Mouse (Mus musculus): ENCODE data around the gene Creb1.
"Not testable (repeated sequence)": the region's sequence is repeated elsewhere in the genome, so short reads cannot be mapped to it uniquely, and the experiment has no call there.

Creb1 gene

DNA sequence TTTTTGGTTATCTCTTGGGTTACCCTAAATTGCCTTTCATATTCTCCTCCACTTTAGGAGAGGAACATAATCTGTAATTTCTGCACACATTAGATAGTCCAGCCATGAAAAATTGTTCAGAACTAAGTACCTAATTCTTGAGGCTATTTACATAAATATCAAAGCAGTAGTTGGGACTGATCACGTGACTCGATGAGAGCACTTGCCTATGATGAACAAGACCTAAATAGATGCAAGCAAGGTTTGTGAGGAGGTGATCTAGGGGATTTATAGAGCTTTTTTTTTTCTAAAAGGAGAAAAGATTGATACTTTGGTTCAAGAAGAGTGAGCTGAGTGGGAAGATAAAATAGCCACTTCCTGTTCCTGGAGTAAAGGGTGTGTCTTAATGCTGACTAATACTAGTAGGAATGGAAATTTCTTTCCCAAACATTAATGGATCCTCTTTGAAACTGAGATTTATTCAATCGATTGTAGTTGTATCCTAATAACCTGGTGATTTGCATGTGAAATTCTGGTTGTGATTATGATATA lies 6.5 kb downstream of the Creb1 start:
- no peak for DNase-seq (ENCODE audit: low read depth, low spot score)

DNA sequence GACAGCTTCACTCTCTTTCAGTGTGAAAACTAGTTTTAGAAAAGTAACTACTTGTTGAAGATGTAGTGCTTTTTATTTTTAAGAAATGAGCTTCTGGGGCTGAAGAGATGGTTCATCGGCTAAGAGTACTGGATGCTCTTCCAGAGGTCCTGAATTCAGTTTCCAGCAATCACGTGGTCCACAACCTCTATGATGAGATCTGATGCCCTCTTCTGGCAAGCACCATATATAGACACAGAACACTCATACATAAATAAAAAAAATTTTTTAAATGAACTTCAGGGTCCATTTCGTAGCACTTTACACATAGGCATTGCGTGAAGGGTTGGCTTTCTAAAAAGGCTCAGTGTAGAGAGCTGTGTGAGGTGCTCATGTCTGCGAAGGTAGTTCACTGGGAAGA lies 11.3 kb downstream of the Creb1 start:
- peak; percentile 49 for DNase-seq (ENCODE audit: low read depth, low spot score)

DNA sequence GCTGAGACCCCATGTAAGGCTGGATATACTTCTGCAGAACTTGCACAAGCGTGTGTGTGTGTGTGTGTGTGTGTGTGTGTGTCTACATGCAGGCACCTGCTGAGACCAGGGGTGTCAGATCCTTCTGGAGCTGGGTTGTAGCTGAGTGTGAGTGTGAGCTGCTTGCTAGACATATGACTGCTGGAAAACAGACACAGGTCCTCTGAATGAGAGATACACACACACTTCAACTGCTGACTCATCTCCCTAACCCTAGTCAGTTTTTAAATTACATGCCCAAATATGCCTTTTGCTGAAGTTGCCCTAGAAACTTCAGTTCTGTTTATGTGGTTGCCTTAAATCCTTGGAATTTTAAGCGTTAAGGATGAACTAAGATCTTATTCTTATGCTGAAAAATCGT lies 13.6 kb downstream of the Creb1 start:
- DNase-seq (ENCODE audit: low read depth, low spot score): no peak

DNA sequence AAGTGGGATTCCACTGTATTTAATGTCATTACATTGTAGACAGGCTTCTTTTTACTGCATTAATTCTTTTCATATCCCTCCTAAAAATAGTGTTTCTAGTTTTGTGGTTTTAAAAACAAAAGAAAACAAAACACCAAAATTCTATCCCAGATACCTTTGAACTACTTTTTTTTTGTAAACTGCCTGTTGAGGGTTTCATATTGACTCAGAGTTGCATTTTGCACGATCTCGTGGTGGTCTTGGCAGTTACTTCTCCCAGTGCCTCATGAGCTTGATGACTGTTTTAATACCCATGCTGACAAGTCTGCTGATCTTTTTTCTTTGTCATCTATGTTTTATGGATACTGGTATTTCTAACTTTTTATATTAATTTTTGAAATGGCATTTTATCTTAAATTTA lies 16.9 kb downstream of the Creb1 start:
- peak; percentile 33 for DNase-seq (ENCODE audit: low read depth, low spot score)

DNA sequence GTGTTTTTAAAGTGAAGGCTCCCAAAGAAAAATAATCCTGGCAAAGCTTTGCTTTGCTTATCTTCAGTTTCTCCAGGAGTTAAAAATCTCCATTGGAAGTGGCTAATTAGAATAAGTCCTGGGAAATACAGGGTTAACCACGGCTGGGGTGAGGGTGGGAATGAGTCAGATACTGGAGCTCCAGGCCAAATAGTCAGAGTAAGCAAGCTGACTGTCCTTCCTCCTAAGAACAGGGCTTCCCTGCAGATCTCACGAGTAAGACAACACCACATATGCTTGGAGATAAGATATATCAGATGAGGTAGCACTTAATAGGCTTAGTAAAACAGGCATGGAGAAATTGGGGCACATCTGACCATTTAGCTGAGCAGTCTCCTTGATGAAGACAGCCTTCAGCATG lies 19.5 kb downstream of the Creb1 start:
- no peak for DNase-seq (ENCODE audit: low read depth, low spot score)

DNA sequence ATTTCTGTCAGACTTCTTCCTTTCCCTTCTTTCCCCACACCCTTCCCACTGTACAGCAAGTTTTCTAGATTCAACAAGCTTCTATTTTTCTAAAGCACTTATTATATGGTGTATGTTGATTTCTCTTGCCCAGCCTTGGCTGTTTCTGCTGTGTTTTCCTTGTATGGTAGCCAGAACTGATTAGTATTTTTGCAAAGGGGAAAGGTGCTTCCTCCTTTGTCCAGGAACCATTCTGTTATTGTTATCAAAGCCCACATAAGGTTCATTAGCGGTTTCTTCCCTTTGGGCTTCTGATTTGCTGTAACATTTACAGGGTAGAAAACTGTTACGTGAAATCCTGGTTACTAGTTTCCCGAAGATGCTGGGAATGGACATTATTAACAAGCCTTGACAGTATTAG lies 27.7 kb downstream of the Creb1 start:
- no peak for DNase-seq (ENCODE audit: low read depth, low spot score)

DNA sequence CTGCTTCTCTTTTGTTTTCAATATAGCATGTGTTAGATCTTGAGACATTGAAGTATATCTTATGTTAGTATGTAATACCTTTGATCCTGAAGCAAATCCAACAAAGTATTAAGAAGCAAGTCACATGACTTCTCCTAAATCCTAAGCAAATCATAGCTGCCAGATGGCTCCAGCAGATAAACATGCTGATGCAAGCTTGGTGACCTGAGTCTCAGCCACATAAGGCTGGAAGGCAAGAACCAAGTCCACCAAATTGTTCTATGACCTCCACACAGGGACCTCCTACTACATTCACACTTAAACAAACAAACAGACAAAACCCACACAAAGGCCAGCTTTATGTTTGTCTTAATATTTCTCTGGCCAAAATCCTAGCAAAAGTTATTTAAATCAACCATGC lies 35.8 kb downstream of the Creb1 start:
- no peak for DNase-seq (ENCODE audit: low read depth, low spot score)

DNA sequence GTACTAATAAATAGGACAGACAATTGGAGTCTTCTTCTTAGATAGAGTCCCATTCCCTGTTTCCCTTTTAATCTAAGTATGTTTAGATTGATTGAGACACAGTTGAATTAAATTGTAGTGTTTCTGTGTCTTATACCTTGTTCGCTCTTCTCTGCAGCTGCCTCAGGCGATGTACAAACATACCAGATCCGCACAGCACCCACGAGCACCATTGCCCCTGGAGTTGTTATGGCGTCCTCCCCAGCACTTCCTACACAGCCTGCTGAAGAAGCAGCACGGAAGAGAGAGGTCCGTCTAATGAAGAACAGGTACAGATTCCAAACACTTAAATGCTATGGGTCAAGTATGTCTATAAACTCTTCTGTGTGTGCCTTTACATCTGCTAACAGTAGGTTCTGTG lies 43.6 kb downstream of the Creb1 start:
- DNase-seq (ENCODE audit: low read depth, low spot score): no peak

DNA sequence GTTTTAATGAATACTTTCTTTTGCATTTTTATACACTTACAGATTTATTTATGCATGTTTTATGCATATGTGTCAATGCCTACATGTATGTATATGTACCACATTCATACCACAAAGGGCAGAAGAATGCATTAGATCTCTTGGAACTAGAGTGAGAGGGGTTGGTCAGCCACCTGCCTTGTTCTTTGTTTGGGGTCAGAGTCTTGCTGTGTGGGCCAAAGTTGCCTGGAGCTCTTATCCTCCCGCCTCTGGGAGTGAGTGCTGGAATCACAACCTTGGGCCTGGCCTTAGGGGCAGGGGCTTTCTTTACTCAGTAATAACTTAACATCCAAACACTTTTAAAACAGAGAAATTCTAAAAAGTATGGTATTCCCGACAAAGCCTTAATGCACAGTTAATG lies 44.3 kb downstream of the Creb1 start:
- no peak for DNase-seq (ENCODE audit: low read depth, low spot score)

DNA sequence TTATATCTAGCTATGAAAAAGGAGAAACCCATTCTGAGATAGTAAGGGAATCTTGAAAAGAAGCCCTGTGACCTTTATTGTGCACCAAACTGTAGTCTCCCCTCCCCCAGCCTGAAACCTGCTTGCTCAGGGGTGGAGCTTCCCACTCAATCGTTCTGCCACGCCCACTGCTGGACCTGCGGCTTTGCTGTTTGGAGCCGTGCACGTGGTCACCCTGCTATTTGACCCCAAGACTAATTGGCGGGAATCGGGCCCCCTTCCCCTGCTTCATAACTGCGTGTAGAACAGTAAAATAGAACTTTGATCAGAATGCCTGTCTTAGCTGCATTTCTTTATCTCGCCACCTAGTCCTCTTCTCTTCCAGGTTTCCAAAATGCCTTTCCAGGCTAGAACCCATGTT lies 45.5 kb downstream of the Creb1 start:
- DNase-seq (ENCODE audit: low read depth, low spot score): not testable (repeated sequence)

DNA sequence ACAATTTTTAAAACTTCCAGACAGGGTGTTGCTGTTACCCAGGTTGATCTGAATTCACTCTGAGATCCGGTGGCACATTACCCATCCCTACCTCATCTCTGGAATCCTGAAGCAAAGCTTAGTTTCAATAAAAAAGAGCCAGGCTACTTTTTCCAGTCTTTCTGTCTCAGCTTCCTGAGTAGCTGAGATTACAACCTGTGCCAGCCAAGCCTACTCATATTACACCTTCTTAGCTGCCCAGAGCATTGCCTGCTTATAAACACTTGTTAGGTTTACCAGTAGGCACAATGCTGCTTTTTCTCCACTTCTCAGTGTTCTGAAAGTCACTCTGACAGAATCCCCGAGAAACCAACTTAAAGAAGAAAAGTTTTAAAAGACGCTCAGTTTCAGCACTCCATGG lies 46.4 kb downstream of the Creb1 start:
- no peak for DNase-seq (ENCODE audit: low read depth, low spot score)

DNA sequence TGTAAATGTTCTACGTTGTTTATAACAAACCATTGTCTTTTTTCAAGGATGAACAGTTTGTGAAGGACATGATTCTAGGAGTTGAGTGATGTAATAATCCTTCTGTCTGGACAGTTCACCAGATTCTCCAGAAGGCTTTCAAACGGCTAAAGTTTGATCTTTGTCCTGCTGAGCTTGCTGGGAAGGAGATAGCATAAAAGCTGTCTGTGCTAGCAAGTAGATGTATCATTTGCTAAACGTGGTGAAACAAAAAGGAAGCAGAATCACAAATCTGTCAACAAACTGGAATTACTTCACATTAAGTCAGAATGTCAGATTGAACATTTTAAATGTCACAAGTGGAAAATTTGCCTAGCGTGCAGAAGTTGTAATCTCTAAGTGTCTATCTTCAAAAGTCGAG lies 66.5 kb downstream of the Creb1 start:
- DNase-seq (ENCODE audit: low read depth, low spot score): no peak

DNA sequence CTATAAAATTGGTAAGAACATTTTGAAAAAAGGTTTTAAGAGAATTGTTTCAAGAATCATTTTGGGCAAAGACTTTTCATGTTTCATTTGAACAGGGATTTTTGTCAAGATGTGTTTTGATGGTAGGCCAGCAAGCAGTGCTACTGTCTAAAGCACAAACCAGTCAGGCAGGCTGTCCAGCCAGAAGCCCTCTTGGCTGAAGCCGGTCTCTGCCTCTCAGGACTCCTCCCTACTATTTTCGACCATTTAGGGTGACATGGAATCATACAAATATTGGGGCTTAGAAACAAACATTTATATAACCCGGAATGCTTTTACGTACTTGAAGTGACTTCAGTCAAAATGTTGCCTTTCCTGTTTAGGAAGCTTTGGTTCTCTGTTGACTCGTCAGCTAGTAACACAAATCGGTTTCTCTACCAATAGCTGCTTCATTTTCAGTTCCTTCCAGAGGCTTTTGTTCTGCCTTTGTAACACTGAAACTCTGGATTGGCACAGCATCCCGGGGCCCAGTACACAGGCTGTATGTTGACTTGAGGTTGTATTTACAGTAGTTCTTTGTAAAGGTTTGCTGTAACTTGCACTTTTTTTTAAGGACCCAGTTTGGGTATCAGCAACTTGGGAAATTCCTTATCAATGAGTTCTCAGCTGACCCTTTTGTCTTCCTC lies 68.1 kb downstream of the Creb1 start:
- DNase-seq (ENCODE audit: low read depth, low spot score): no peak

DNA sequence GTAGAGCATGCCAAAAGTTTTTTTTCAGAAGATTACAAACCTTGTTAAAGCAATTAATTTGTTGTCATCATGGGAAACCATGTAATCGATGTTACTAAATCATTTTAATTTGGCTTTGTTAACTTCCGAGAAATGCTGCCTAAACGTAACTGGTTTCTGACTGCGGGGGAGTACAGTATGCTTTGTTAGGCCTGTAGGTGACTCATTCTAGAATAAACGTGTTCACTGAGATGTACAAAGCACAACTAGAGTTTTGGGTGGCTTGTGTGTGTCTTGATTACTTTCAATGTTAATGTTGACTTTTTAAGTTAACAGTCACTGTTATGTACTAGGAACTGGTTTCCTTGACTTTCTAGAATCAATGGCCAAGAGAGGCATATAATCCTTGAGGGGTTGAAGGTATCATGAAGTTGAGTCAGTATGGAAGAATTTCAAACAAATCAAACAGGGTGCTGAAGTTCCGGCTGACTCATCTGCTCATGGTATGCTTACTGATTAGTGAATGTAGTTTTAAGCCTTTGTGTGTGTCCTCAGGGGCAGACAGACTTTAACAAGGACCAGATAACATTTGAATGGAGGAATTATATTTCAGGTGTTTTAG lies 68.9 kb downstream of the Creb1 start:
- DNase-seq (ENCODE audit: low read depth, low spot score): peak; percentile 20

DNA sequence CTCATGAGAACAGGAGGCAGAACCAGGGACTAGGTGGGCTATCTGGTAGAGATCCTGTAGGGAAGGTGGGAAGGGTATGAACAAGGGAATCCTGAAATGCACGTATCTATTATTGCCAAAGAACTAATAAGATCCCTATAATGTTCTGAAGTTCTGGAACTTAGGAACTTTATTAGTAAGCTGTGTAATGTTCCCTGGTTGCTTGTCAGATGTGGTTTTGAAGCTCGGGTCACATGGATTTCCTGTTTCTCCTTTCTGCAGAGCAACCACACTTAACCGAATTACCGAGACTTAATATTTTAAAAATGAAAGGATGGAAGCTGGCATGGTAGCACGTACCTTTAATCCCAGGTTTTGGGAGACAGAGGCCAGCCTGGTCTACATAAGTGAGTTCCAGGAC lies 70.9 kb downstream of the Creb1 start:
- DNase-seq (ENCODE audit: low read depth, low spot score): no peak

DNA sequence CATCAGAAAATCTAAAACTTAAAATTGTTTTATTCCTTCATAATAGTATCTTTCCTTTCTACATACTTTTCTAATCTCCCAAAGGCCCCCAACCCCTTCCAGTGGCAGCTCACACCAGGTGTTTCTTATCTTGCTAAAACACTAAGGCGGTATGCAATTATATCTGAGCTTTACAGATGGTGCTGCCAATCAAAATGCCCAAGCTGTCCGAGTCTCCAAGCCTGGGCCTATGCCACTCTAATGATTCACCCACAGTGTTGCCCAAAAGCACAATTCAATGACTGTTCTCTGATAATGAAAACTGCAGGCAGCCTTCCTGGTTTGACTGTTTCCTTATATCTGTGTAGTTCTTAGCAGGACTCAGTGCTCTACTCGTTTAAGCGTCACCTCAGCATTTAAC lies 76.7 kb downstream of the Creb1 start:
- DNase-seq (ENCODE audit: low read depth, low spot score): no peak

DNA sequence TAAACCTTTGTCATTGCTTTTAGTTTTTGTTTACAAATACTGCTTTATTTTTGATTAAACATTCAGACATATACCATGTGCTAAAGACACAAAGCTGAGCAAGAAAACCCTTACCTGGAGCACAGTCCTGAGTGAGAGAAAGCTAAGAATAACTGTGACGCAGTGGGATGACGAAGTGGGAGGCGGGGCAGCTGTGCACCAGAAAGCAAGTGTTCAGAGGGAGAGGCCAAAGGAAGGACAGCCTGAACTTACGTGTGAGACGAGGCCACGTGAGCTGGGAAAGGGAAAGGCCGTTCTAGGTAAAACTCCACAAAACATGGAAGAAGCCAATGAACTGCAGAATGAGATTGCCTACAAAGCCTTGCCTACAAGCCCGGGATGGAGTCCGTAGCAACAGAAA lies 77.5 kb downstream of the Creb1 start:
- DNase-seq (ENCODE audit: low read depth, low spot score): no peak

DNA sequence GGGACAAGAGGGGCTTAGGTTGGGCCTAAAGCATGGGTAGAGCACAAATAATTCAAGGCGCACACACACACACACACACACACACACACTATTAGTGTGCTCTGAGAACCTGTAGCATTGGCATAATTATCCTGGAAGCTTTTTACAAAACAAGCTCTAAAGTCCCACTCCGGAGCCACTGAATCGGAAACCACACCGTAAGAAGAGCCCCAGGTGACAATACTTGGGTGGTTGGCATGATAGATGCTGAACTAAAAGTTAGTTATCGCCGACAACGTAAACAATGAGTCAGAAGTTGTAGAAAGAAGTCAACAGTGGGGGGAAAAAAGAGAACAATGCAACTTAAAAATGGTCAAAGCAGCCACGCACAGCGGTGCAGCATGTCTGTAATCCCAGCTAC lies 81.9 kb downstream of the Creb1 start:
- no peak for DNase-seq (ENCODE audit: low read depth, low spot score)

DNA sequence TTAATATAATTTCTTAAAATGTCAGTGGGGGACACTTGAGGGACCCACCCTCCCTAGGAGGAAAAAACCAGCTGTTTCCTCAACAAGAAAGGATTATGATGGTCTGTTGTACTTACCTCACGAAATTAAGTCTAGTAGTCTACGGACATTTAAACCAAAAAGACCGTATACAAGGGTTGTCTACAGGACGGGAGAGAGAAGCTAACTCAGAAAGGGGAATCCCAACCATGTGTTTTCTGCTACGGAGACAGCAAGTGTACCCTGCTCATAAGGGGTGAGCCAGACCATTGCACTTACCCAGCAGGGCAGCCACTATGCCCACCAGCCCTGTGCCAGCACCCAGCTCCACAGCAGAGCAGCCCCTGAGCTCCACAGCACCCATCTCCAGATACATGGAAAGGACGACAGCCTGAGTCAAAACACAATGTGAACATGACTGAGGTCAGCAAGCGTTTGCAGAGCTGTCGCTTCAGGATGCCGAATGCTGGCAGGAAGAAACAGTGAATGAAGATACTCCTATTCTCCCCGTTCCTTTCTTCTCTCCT lies 82.4 kb downstream of the Creb1 start:
- no peak for DNase-seq (ENCODE audit: low read depth, low spot score)

DNA sequence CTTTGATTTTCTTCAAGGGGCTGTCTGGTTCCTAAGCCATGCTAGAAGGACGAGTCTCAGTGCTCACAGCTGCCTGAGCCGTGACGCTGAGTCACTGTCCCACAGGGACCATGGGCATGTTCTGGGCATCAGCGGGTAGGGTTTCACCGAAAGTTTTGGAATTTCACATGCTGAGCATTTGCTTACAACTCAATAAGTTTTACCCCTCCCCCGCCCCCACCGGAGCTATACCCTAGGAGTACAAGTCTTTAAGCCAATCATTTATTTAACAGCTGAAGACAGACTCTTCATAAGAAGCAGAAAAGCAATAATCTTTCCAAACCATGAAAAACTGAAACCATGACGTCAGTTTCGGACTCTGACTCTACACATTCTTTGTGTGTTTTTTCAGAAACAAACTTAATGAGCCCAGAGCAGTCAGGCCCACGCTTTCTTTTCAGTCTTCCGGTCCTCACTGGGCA lies 83.1 kb downstream of the Creb1 start:
- peak; percentile 42 for DNase-seq (ENCODE audit: low read depth, low spot score)

DNA sequence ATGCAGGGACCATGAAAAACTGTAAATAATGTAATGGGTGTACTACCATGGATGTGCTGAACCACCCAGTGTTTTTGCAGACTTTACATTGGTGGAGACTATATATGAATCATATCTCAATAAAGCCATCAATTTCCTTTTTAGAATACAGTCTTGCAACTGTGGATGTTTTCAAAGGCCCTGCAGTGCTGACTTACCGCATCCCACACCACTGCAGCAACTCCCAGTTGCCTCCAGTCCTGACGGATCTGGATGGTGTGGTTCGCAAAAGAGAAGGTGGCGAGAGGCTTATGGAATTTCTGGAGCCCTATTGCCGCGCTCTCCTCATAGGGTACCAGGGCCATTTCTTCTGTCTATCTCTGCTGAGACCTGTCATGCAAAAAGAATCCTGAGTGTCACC lies 83.6 kb downstream of the Creb1 start:
- peak; percentile 26 for DNase-seq (ENCODE audit: low read depth, low spot score)

DNA sequence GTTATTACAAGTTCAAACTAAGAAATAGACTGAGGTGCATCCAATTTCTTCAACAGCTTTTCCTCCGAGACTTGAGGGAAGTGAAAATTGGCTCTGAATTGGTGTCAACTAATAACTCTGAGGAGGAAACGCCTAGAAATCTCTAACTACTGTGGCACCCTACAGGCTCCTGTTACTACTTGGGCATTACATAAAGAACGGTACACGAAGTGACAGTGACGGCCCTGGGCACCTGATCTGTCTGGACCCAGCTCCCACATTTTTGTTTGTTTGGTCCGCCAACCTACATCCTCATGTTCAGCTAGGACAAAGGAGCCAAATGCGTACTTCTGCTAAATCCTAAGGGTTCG lies 84.1 kb downstream of the Creb1 start:
- no peak for DNase-seq (ENCODE audit: low read depth, low spot score)

Data from CD4-positive helper T cell, adult 2 months (primary cell).